Mouse (Mus musculus) neural tube, embryonic 13.5 days (tissue): ENCODE data around the gene Ints14. TPM values are rescaled to one million over a fixed set of nuclear protein-coding genes. Genes with fewer than 3 reads are reported as not detected.

Source experiments
- ATAC-seq: fragments of 200-750 bp; cut with Nextera tagmentation; 2 replicates; pipeline ENCODE4 v1.8.0; 2017; ENCODE audit warnings: low read depth, mild to moderate bottlenecking, moderate TSS enrichment, moderate library complexity
- H3K27ac ChIP-seq: fragments of 300-500 bp; sonication (generic); replicated peaks from 2 replicates; pipeline ENCODE4 v1.5.1; 2015; ENCODE audit warnings: moderate library complexity, mild to moderate bottlenecking, inconsistent platforms
- H3K27me3 ChIP-seq: fragments of 300-500 bp; sonication (generic); 2 replicates; pipeline ENCODE4 v1.6.1; 2015; ENCODE audit warnings: mild to moderate bottlenecking, inconsistent platforms
- H3K36me3 ChIP-seq: fragments of 300-500 bp; sonication (generic); 2 replicates; pipeline ENCODE4 v1.6.1; 2015; ENCODE audit warnings: mild to moderate bottlenecking, inconsistent platforms
- H3K4me1 ChIP-seq: fragments of 300-500 bp; sonication (generic); replicated peaks from 2 replicates; pipeline ENCODE4 v1.6.1; 2015; ENCODE audit warnings: inconsistent platforms
- H3K4me2 ChIP-seq: fragments of 300-500 bp; sonication (generic); 2 replicates; pipeline ENCODE4 v1.6.1; 2015; ENCODE audit warnings: inconsistent platforms, mild to moderate bottlenecking, moderate library complexity
- H3K4me3 ChIP-seq: fragments of 300-500 bp; sonication (generic); 2 replicates; pipeline ENCODE4 v1.5.1; 2015; ENCODE audit warnings: mild to moderate bottlenecking, inconsistent platforms
- H3K9ac ChIP-seq: fragments of 300-500 bp; sonication (generic); 2 replicates; pipeline ENCODE4 v1.6.1; 2015; ENCODE audit warnings: moderate library complexity, mild to moderate bottlenecking, inconsistent platforms
- H3K9me3 ChIP-seq: fragments of 300-500 bp; sonication (generic); 2 replicates; pipeline ENCODE4 v1.6.1; 2016; ENCODE audit warnings: inconsistent platforms
- WGBS: fragments of 180-500 bp; shearing (Covaris S2); methylation state at CpG from one replicate; pipeline ENCODE4 v1.1.7; 2015; 5-methylcytosine and 5-hydroxymethylcytosine counted together
- polyA plus RNA-seq: library from polyadenylated mRNA; unstranded; fragments of >200 nt; fragmentation: Nextera tagmentation; extraction: Ambion mirVana; gene quantifications from 2 replicates; pipeline ENCODE4 v1.2.1, GENCODE M21; 2015

Ints14 gene
- polyA plus RNA-seq, 1 experiment from 2014 or later: 41.6 TPM

DNA sequence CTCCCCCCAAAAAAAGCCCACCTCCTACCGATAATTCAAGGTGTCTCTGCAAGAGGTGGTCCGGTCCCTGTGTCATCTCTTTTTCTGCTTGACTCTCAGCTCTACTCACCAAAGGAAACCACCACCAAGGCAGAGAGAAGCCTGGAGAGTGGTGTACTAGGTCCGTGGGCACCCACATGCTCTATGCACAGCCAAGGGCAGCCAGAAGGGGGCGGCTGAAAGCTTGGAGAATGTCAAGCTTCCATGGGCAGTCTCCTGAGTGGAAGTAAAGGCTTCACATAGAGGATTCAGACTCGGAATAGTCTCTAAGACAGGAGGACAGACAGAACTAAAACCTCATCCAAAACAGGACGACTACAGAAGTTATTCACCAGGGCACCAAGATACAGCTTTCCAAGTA is 50.6 kb downstream of the Ints14 start:
- Histone ChIP-seq H3K4me3 (no peak overlapping the region), H3K9me3 (no peaks in the 10 kb centered on the region)
- 57% methylated on average over 6 of the region's 6 CpGs for WGBS

GRCm38 (mm10) chr9:65015461-65016222 is 54.9 kb downstream of the Ints14 start:
- WGBS: 84% methylated on average over 7 of the region's 7 CpGs
- no peaks in the 10 kb centered on the region for H3K36me3 ChIP-seq
- no peak overlapping the region for H3K4me2 ChIP-seq
- no peaks in the 10 kb centered on the region for H3K27me3 ChIP-seq
- no peak overlapping the region for H3K4me3 ChIP-seq
- no peak for ATAC-seq
- no peaks in the 10 kb centered on the region for H3K9me3 ChIP-seq
- no peak overlapping the region for H3K9ac ChIP-seq
- peaks cover 56% of the 10 kb centered on the region for H3K4me1 ChIP-seq
- 0 out of 2 replicates have a peak overlapping the region, but pooled peaks have one; percentile 24 for H3K27ac ChIP-seq

More for the DNA sequence above, 50.6 kb downstream of the Ints14 start:
- Histone ChIP-seq H3K36me3 (peaks cover 28% of the 10 kb centered on the region), H3K4me1 (peaks cover 13% of the 10 kb centered on the region), H3K4me2 (no peak overlapping the region), H3K9ac (no peak overlapping the region), H3K27ac (no peak overlapping the region), H3K27me3 (no peaks in the 10 kb centered on the region)
- no peak for ATAC-seq

- WGBS: 63% methylated on average over 4 of the region's 4 CpGs
- no peak for ATAC-seq
- H3K9ac ChIP-seq: peak overlapping the region; percentile 46
- peaks cover 59% of the 10 kb centered on the region for H3K4me1 ChIP-seq
- 0 out of 2 replicates have a peak overlapping the region, but pooled peaks have one; percentile 11 for H3K4me2 ChIP-seq
- no peaks in the 10 kb centered on the region for H3K9me3 ChIP-seq
- no peaks in the 10 kb centered on the region for H3K27me3 ChIP-seq
- no peak overlapping the region for H3K4me3 ChIP-seq
- H3K36me3 ChIP-seq: no peaks in the 10 kb centered on the region
- H3K27ac ChIP-seq: peak overlapping the region; percentile 69
These were observed 55.7 kb downstream of the Ints14 start for GRCm38 (mm10) chr9:65016241-65016977.

GRCm38 (mm10) chr9:65016978-65017827 is 56.5 kb downstream of the Ints14 start:
- H3K4me1 ChIP-seq: peaks cover 64% of the 10 kb centered on the region
- H3K4me3 ChIP-seq: no peak overlapping the region
- no peaks in the 10 kb centered on the region for H3K36me3 ChIP-seq
- H3K27me3 ChIP-seq: no peaks in the 10 kb centered on the region
- H3K27ac ChIP-seq: peak overlapping the region; percentile 69
- no peak for ATAC-seq
- H3K9ac ChIP-seq: peak overlapping the region; percentile 46
- 73% methylated on average over 16 of the region's 16 CpGs for WGBS
- peak overlapping the region; percentile 11; the same call in 1 of the 2 replicates for H3K4me2 ChIP-seq
- H3K9me3 ChIP-seq: no peaks in the 10 kb centered on the region

- Histone ChIP-seq H3K27ac (no peak overlapping the region), H3K36me3 (no peaks in the 10 kb centered on the region), H3K4me3 (no peak overlapping the region), H3K9ac (peak overlapping the region; percentile 9), H3K4me2 (peak overlapping the region; percentile 84), H3K4me1 (peaks cover 70% of the 10 kb centered on the region), H3K27me3 (no peaks in the 10 kb centered on the region), H3K9me3 (no peaks in the 10 kb centered on the region)
- ATAC-seq: no peak
- WGBS: 90% methylated on average over 4 of the region's 4 CpGs
These were observed 57.2 kb downstream of the Ints14 start for GRCm38 (mm10) chr9:65017896-65018295.

DNA sequence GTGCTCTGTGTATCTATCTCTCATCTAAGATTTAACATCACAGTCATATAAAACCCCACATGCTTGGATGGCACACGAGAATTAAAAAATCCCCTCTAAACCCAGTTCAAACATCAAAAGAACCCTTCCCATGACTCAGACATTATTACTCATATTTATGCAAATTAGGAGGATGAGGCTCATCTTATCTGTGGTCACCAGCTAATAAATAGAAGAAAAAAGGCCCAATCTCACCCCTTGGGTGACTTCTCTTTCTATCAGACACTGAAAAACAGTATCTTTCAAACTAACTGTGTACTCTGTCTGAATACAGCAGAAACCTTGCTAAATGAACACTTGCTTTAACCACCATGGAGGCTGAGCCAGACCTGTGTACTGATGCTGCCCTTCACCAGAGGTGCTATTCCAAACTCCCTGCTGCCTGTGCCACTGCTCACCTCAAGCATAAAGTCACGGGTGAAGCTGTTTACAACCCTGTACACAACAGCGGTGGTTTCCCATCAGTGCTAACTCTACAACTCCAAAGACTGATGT is 58.0 kb downstream of the Ints14 start:
- peaks cover 72% of the 10 kb centered on the region for H3K4me1 ChIP-seq

GRCm38 (mm10) chr9:65019146-65019545 is 58.4 kb downstream of the Ints14 start:
- Histone ChIP-seq H3K36me3 (no peaks in the 10 kb centered on the region), H3K4me1 (peaks cover 72% of the 10 kb centered on the region), H3K4me2 (peak overlapping the region; percentile 84), H3K9me3 (no peaks in the 10 kb centered on the region), H3K27me3 (no peaks in the 10 kb centered on the region), H3K27ac (no peak overlapping the region), H3K4me3 (peak overlapping the region; percentile 10; the same call in 1 of the 2 replicates), H3K9ac (no peak overlapping the region)
- WGBS: 40% methylated on average over 3 of the region's 3 CpGs
- ATAC-seq: no peak

More for the DNA sequence above, 58.0 kb downstream of the Ints14 start:
- Histone ChIP-seq H3K4me2 (peak overlapping the region; percentile 84), H3K27me3 (no peaks in the 10 kb centered on the region), H3K9ac (peak overlapping the region; percentile 9; the same call in 1 of the 2 replicates), H3K9me3 (no peaks in the 10 kb centered on the region), H3K27ac (no peak overlapping the region), H3K36me3 (no peaks in the 10 kb centered on the region), H3K4me3 (peak overlapping the region; percentile 10; the same call in 1 of the 2 replicates)
- no peak for ATAC-seq
- 58% methylated on average over 3 of the region's 3 CpGs for WGBS

DNA sequence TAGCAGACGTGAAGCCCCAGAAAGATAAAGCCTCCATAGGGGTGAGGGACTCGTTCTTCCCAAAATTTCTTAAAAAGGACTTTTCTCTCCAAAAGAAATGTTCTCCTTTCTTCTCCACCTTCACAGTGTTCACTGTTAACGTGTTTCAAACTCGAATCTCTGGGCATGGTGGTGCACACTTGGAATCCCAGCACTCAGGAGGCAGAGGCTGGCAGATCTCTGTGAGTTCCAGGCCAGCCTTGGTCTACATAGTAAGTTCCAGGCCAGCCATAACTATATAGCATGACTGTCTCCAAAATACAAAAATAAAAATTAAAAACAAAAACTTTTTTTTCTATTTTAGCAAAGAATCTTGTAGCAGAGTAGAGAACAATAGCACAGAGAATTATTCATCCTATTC is 59.4 kb downstream of the Ints14 start:
- Histone ChIP-seq H3K4me1 (peaks cover 72% of the 10 kb centered on the region), H3K9ac (peak overlapping the region; percentile 99; the same call in 1 of the 2 replicates), H3K4me2 (peak overlapping the region; percentile 84), H3K9me3 (no peaks in the 10 kb centered on the region), H3K36me3 (no peaks in the 10 kb centered on the region), H3K27me3 (no peaks in the 10 kb centered on the region), H3K27ac (no peak overlapping the region), H3K4me3 (peak overlapping the region; percentile 99)
- WGBS: 79% methylated on average over 4 of the region's 4 CpGs
- ATAC-seq: no peak

DNA sequence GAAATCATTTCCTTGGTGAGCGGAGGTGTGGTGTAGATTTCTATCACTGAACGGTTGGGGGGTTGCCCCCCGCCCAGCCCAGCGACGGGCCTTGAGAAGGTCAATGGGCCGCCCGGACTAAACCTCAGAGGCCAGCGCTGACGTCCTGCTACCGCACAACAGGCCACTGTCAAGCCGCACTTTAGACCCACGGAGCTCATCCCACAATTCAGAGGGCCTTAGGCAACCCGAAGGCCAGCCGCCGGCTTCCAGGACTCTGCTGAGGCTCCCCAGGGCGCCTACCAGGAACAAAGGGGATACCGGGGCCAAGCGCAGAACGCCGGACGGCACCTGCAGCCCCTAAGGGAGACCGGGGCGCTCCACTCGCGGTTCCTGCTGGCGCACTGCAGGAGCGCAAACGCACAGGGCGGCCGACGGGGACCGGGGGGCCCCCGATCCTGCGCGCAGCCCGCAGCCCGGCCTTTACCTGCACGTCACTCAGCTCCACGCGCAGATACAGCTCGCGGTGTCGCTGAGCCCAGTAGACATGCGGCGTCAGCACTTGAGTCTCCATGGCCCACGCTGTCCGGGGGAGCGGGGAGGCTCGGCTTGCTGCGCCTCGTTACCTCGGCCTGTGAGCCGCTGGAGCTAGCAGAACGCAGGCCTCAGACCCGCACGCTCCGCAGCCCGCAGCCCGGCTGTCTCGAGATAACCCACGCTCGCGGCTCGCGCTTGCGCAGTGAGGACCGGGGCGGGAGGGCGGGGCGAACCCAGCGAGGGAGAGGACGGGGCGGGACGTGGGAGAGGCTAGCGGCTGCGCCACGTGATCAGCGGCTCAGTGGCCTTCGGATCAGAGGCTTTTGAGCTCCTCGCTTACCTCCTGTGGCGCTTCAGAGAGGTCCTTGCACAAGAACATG is 60.5 kb downstream of the Ints14 start, which contains the start of gene Hacd3:
Hacd3 (minus strand) TSS at position 703 of the 896 bp plus-strand sequence.
- Histone ChIP-seq H3K4me3 (peak within 1 kb of the TSS; percentile 99), H3K36me3 (no peaks in the 10 kb centered on the region), H3K9ac (peak within 1 kb of the TSS; percentile 99), H3K27ac (peak within 1 kb of the TSS; percentile 95), H3K4me1 (peaks cover 61% of the 10 kb centered on the region), H3K4me2 (peak within 1 kb of the TSS; percentile 84), H3K9me3 (no peaks in the 10 kb centered on the region), H3K27me3 (no peaks in the 10 kb centered on the region)
- peak; percentile 98 for ATAC-seq
- WGBS: under 1% methylated on average over 81 of the region's 81 CpGs

DNA sequence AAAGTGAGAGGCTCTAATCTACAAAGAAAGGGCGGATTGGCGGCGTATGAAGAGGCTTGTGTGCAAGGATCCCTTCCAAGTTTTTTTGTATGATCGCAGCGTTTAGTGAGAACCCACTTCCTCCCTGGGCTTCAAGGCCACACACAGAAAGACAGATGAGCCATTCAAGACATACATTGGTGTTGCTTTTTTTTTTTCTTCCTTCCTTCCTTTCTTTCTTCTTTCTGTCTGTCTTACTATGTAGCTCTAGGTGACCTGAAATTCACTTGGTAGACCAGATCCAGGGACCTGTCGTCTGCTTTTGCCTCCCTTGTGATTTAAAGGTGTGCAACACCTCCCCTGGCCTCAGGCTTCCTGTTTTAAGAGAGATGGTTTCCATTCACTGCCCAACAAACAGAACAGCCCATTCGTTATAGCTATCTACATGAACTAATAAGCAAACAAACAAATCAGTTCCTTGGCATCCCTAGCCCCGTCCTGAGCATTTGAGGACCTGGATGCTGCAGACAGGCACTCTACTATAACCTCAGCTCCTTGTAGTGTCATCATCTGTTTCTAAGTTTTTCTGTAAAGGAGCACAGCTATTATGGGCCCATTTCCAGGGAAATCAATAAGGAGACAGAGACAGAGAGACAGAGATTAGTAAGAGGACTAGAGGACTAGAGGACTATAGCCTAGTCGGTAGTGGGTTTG is 61.3 kb downstream of the Ints14 start:
- no peak for ATAC-seq

More for the DNA sequence above, 61.3 kb downstream of the Ints14 start:
- peak overlapping the region; percentile 99 for H3K4me3 ChIP-seq
- WGBS: 18% methylated on average over 9 of the region's 9 CpGs
- peak overlapping the region; percentile 84 for H3K4me2 ChIP-seq
- peak overlapping the region; percentile 99 for H3K9ac ChIP-seq
- peak overlapping the region; percentile 95 for H3K27ac ChIP-seq
- no peaks in the 10 kb centered on the region for H3K27me3 ChIP-seq
- H3K4me1 ChIP-seq: peaks cover 53% of the 10 kb centered on the region
- H3K36me3 ChIP-seq: no peaks in the 10 kb centered on the region
- H3K9me3 ChIP-seq: no peaks in the 10 kb centered on the region
